ENCODE assay signal across 8 mouse cellular contexts in the genomic region with DNA sequence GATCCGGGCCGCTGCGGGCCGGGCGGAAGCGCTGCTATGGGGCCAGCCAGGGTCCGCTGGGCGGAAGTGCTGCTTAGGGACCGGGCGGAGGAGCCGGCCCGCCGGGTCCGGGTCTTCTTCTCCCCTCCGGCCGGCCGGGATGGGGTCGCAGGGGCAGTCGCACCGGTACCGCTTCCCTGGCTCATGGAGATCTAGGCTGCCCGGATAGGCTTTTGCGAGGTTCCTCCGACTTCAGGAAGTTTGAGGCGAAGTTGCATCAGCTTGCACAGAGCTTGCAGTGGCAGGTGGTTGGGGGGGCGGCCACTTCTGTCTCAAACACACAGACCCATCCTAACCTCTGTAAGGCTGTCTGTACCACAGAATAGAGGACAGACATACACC. TPM values are rescaled to one million over a fixed set of nuclear protein-coding genes. Genes with fewer than 3 reads are reported as not detected.
DNase-seq lines count a peak whose midpoint lies in the region; ATAC-seq and TF ChIP-seq lines count a peak whose summit lies in the region.

No protein-coding gene starts in this region.

- TF ChIP-seq EP300 in stomach, postnatal 0 days (optimal IDR thresholded peaks at IDR 0.05) = no peak

- peaks cover 3% of the 10 kb centered on the region for H3K4me1 ChIP-seq in lung, adult 2 months (ENCODE audit: control insufficient read depth, insufficient read depth, low read length)
- H3K4me1 ChIP-seq in hindbrain, embryonic 15.5 days (replicated peaks) = peaks cover 28% of the 10 kb centered on the region
- H3K4me1 ChIP-seq in stomach, postnatal 0 days (replicated peaks; ENCODE audit: control insufficient read depth, insufficient read depth) = 0 out of 2 replicates have a peak, but pooled peaks cover 3% of the 10 kb centered on the region

- H3K36me3 ChIP-seq in hindbrain, embryonic 15.5 days = no peaks in the 10 kb centered on the region
- H3K36me3 ChIP-seq in stomach, postnatal 0 days (ENCODE audit: control insufficient read depth, insufficient read depth, low read length) = no peaks in the 10 kb centered on the region

- TF ChIP-seq CTCF in lung, adult 2 months (IDR thresholded peaks at IDR 0.05; ENCODE audit: insufficient read depth, low read length) = no peak
- TF ChIP-seq CTCF in stomach, postnatal 0 days (IDR thresholded peaks at IDR 0.05; ENCODE audit: low read depth) = no peak

- H3K27ac ChIP-seq in hindbrain, embryonic 15.5 days (replicated peaks) = peak overlapping the region; percentile 98
- peak overlapping the region; percentile 97 for H3K27ac ChIP-seq in stomach, postnatal 0 days (replicated peaks)

- no peaks in the 10 kb centered on the region for H3K27me3 ChIP-seq in hindbrain, embryonic 15.5 days
- H3K27me3 ChIP-seq in stomach, postnatal 0 days (ENCODE audit: control insufficient read depth, insufficient read depth, low read length) = no peaks in the 10 kb centered on the region

- 2% methylated on average over 26 of the region's 26 CpGs for WGBS in lung, adult 2 months
- under 1% methylated on average over 26 of the region's 26 CpGs for WGBS in hindbrain, embryonic 15.5 days
- WGBS in stomach, postnatal 0 days = 0% methylated on average over 24 of the region's 26 CpGs

- peak overlapping the region; percentile 95 for H3K9ac ChIP-seq in hindbrain, embryonic 15.5 days
- H3K9ac ChIP-seq in stomach, postnatal 0 days (ENCODE audit: low read length) = peak overlapping the region; percentile 91

- peak; percentile 73 for ATAC-seq in common myeloid progenitor, adult 5-6 weeks (replicated peaks; ENCODE audit: low read depth, poor library complexity, severe bottlenecking)
- ATAC-seq in hindbrain, embryonic 15.5 days (ENCODE audit: low FRiP score, low read depth) = no peak
- ATAC-seq in stomach, postnatal 0 days (ENCODE audit: low FRiP score, low TSS enrichment) = peak; percentile 74

- H3K4me3 ChIP-seq in lung, adult 2 months (replicated peaks; ENCODE audit: extremely low read depth, low read depth, low read length) = peak overlapping the region; percentile 67
- H3K4me3 ChIP-seq in hindbrain, embryonic 15.5 days = peak overlapping the region; percentile 94
- peak overlapping the region; percentile 86 for H3K4me3 ChIP-seq in stomach, postnatal 0 days (ENCODE audit: low read depth, low read length)

- DNase-seq in adrenal gland, postnatal 14 days = peak; percentile 69
- no peak for DNase-seq in adrenal gland, adult (ENCODE audit: inconsistent age in 2 of 2, low spot score in 1 of 2)
- no peak for DNase-seq in lung, adult 2 months
- DNase-seq in lung, postnatal 25 days (ENCODE audit: low spot score) = no peak
- DNase-seq in lung, postnatal 10 days = peak; percentile 55
- no peak for DNase-seq in stomach, postnatal 0 days (ENCODE audit: low spot score)

- no peak for TF ChIP-seq POLR2A in lung, adult 2 months (IDR thresholded peaks at IDR 0.05; ENCODE audit: borderline replicate concordance, extremely low read depth, low read depth, low read length)

- peak overlapping the region; percentile 65 for H3K4me2 ChIP-seq in hindbrain, embryonic 15.5 days
- H3K4me2 ChIP-seq in stomach, postnatal 0 days (replicated peaks; ENCODE audit: low read depth) = peak overlapping the region; percentile 66

- no peaks in the 10 kb centered on the region for H3K9me3 ChIP-seq in hindbrain, embryonic 15.5 days
- no peaks in the 10 kb centered on the region for H3K9me3 ChIP-seq in stomach, postnatal 0 days (ENCODE audit: control insufficient read depth, low read length)

RNA-seq across cellular contexts. Expression of a gene that starts 0.5 kb away (rescaled TPM):
- 23.0 and 23.2 TPM in 2 replicates for total RNA-seq in adrenal gland, postnatal 14 days (2021)
- 13.5 and 16.3 TPM in 2 replicates for polyA plus RNA-seq in lung, adult 2 months (2012; rRNA removed)
- 14.4 and 15.8 TPM in 2 replicates for total RNA-seq in common myeloid progenitor, adult 5-6 weeks (2017)
- polyA plus RNA-seq in hindbrain, embryonic 15.5 days (2015; fragmentation: Nextera tagmentation; extraction: Ambion mirVana) = 4.0 and 4.1 TPM in 2 replicates
- 7.5 and 7.9 TPM in 2 replicates for polyA plus RNA-seq in stomach, postnatal 0 days (2015; fragmentation: Nextera tagmentation; extraction: Ambion mirVana)

RNA-seq across cellular contexts. Expression of a gene that starts 25.5 kb away (rescaled TPM):
- total RNA-seq in adrenal gland, postnatal 14 days (2021) = 12.5 and 15.0 TPM in 2 replicates
- 9.6 and 11.1 TPM in 2 replicates for polyA plus RNA-seq in lung, adult 2 months (2012; rRNA removed)
- total RNA-seq in common myeloid progenitor, adult 5-6 weeks (2017) = not detected in 2 replicates
- polyA plus RNA-seq in hindbrain, embryonic 15.5 days (2015; fragmentation: Nextera tagmentation; extraction: Ambion mirVana) = 9.0 and 9.5 TPM in 2 replicates
- polyA plus RNA-seq in stomach, postnatal 0 days (2015; fragmentation: Nextera tagmentation; extraction: Ambion mirVana) = 1.6 and 1.9 TPM in 2 replicates

Comparison
In these comparisons a context has a peak if more than half of its experiments do, and no peak if none do; other contexts are left out.
1. DNase-seq: peak in adrenal gland, postnatal 14 days (single experiment) and lung, postnatal 10 days (single experiment); none in adrenal gland, adult (0 of 2), lung, adult 2 months (single experiment), lung, postnatal 25 days (single experiment) and stomach, postnatal 0 days (single experiment).
2. Peak in every context shown above with its lines, with median percentiles within 50 percentile points of each other: H3K4me3 ChIP-seq.